Mouse (Mus musculus) hindbrain, embryonic 11.5 days (tissue): Measurements from ENCODE around the gene Grm1. TPM values are rescaled to one million over a fixed set of nuclear protein-coding genes. Genes with fewer than 3 reads are reported as not detected.
A peak's percentile ranks its signal among the peaks of the same experiment; 100 is the strongest.

Experiments
- ATAC-seq: fragments of 200-750 bp; cut with Nextera tagmentation; 2 replicates; pipeline ENCODE4 v1.8.0; 2017; ENCODE audit warnings: mild to moderate bottlenecking, moderate TSS enrichment, moderate library complexity; ENCODE audit not compliant: low FRiP score
- DNase-seq: peaks from one replicate; pipeline ENCODE4 v3.0.0-alpha.2; 2015; ENCODE audit warnings: low spot score
- H3K27ac ChIP-seq: fragments of 300-500 bp; sonication (generic); 2 replicates; pipeline ENCODE4 v1.5.1; 2014; ENCODE audit warnings: mild to moderate bottlenecking, low read depth, low read length
- H3K27me3 ChIP-seq: fragments of 300-500 bp; sonication (generic); 2 replicates; pipeline ENCODE4 v1.6.1; 2014; ENCODE audit warnings: mild to moderate bottlenecking, low read length, moderate library complexity, mixed read lengths; ENCODE audit not compliant: control insufficient read depth, insufficient read depth
- H3K36me3 ChIP-seq: fragments of 300-500 bp; sonication (generic); 2 replicates; pipeline ENCODE4 v1.6.1; 2014; ENCODE audit warnings: mild to moderate bottlenecking, low read length, moderate library complexity, mixed read lengths; ENCODE audit not compliant: control insufficient read depth, insufficient read depth
- H3K4me1 ChIP-seq: fragments of 300-500 bp; sonication (generic); replicated peaks from 2 replicates; pipeline ENCODE4 v1.6.1; 2014; ENCODE audit warnings: low read length, mixed read lengths; ENCODE audit not compliant: control insufficient read depth, insufficient read depth
- H3K4me2 ChIP-seq: fragments of 300-500 bp; sonication (generic); replicated peaks from 2 replicates; pipeline ENCODE4 v1.6.1; 2014; ENCODE audit warnings: mild to moderate bottlenecking, low read depth, low read length
- H3K4me3 ChIP-seq: fragments of 300-500 bp; sonication (generic); 2 replicates; pipeline ENCODE4 v1.5.1; 2014; ENCODE audit warnings: low read depth, low read length
- H3K9ac ChIP-seq: fragments of 300-500 bp; sonication (generic); 2 replicates; pipeline ENCODE4 v1.6.1; 2014; ENCODE audit warnings: low read depth, low read length
- H3K9me3 ChIP-seq: fragments of 300-500 bp; sonication (generic); 2 replicates; pipeline ENCODE4 v1.6.1; 2016; ENCODE audit warnings: low read length; ENCODE audit not compliant: control insufficient read depth
- WGBS: fragments of 180-500 bp; shearing (Covaris S2); extraction: QIAGEN DNeasy Blood & Tissue Kit; methylation state at CpG from one replicate; pipeline ENCODE4 v1.1.7; 2014; 5-methylcytosine and 5-hydroxymethylcytosine counted together
- polyA plus RNA-seq: library from polyadenylated mRNA; unstranded; fragments of >200 nt; fragmentation: Nextera tagmentation; extraction: Ambion mirVana; gene quantifications from 2 replicates; pipeline ENCODE4 v1.2.1, GENCODE M21; 2014

The Grm1 gene
- polyA plus RNA-seq, 1 experiment from 2014 or later, result not detected

GRCm38 (mm10) chr10:10872142-10872541 lies 210.0 kb downstream of the Grm1 start:
- Histone ChIP-seq H3K36me3 (no peaks in the 10 kb centered on the region), H3K9me3 (no peaks in the 10 kb centered on the region), H3K4me3 (no peak overlapping the region), H3K9ac (no peak overlapping the region), H3K27me3 (no peaks in the 10 kb centered on the region), H3K4me2 (no peak overlapping the region), H3K4me1 (no peaks in the 10 kb centered on the region), H3K27ac (no peak overlapping the region)
- DNase-seq (no peak), ATAC-seq (no peak)
- 52% methylated on average over 3 of the region's 3 CpGs for WGBS

- no peaks in the 10 kb centered on the region for H3K36me3 ChIP-seq
- ATAC-seq (no peak), DNase-seq (no peak)
- 85% methylated on average over 2 of the region's 2 CpGs for WGBS
- H3K9me3 ChIP-seq, result no peaks in the 10 kb centered on the region
- no peaks in the 10 kb centered on the region for H3K4me1 ChIP-seq
- H3K27me3 ChIP-seq, result no peaks in the 10 kb centered on the region
- no peak overlapping the region for H3K4me3 ChIP-seq
- H3K4me2 ChIP-seq, result no peak overlapping the region
- H3K27ac ChIP-seq, result no peak overlapping the region
- H3K9ac ChIP-seq, result no peak overlapping the region
These were observed 211.9 kb downstream of the Grm1 start for GRCm38 (mm10) chr10:10870271-10870670.

GRCm38 (mm10) chr10:10866278-10866677 lies 215.9 kb downstream of the Grm1 start:
- Histone ChIP-seq H3K4me3 (no peak overlapping the region), H3K27me3 (no peaks in the 10 kb centered on the region), H3K9me3 (no peaks in the 10 kb centered on the region), H3K4me1 (no peaks in the 10 kb centered on the region), H3K27ac (no peak overlapping the region), H3K4me2 (no peak overlapping the region), H3K9ac (no peak overlapping the region), H3K36me3 (no peaks in the 10 kb centered on the region)
- 86% methylated on average over 2 of the region's 2 CpGs for WGBS
- DNase-seq (no peak), ATAC-seq (no peak)

- H3K27ac ChIP-seq, result no peak overlapping the region
- no peak for DNase-seq
- 79% methylated on average over 5 of the region's 5 CpGs for WGBS
- no peak overlapping the region for H3K9ac ChIP-seq
- no peak for ATAC-seq
- no peaks in the 10 kb centered on the region for H3K27me3 ChIP-seq
- no peaks in the 10 kb centered on the region for H3K9me3 ChIP-seq
- no peak overlapping the region for H3K4me2 ChIP-seq
- H3K4me1 ChIP-seq, result no peaks in the 10 kb centered on the region
- H3K36me3 ChIP-seq, result no peaks in the 10 kb centered on the region
- no peak overlapping the region for H3K4me3 ChIP-seq
These were observed 217.4 kb downstream of the Grm1 start for GRCm38 (mm10) chr10:10864759-10865158.

- Histone ChIP-seq H3K27me3 (no peaks in the 10 kb centered on the region), H3K4me1 (no peaks in the 10 kb centered on the region), H3K27ac (no peak overlapping the region), H3K36me3 (no peaks in the 10 kb centered on the region), H3K4me2 (no peak overlapping the region), H3K9me3 (no peaks in the 10 kb centered on the region), H3K4me3 (no peak overlapping the region), H3K9ac (no peak overlapping the region)
- ATAC-seq, result peak; percentile 66; the same call in 1 of the 2 replicates
- no peak for DNase-seq
- WGBS, result 72% methylated on average over 7 of the region's 7 CpGs
These were observed 234.5 kb downstream of the Grm1 start for GRCm38 (mm10) chr10:10847376-10848286.

GRCm38 (mm10) chr10:10845059-10845685 lies 237.0 kb downstream of the Grm1 start:
- H3K9me3 ChIP-seq, result no peaks in the 10 kb centered on the region
- H3K36me3 ChIP-seq, result no peaks in the 10 kb centered on the region
- H3K4me3 ChIP-seq, result no peak overlapping the region
- DNase-seq (no peak), ATAC-seq (no peak)
- H3K9ac ChIP-seq, result no peak overlapping the region
- no peaks in the 10 kb centered on the region for H3K27me3 ChIP-seq
- H3K4me2 ChIP-seq, result no peak overlapping the region
- WGBS, result 85% methylated on average over 5 of the region's 5 CpGs
- no peaks in the 10 kb centered on the region for H3K4me1 ChIP-seq
- H3K27ac ChIP-seq, result no peak overlapping the region

GRCm38 (mm10) chr10:10835406-10835805 lies 246.8 kb downstream of the Grm1 start:
- DNase-seq (no peak), ATAC-seq (no peak)
- Histone ChIP-seq H3K9me3 (no peaks in the 10 kb centered on the region), H3K4me1 (no peaks in the 10 kb centered on the region), H3K4me3 (no peak overlapping the region), H3K4me2 (no peak overlapping the region), H3K27me3 (no peaks in the 10 kb centered on the region), H3K27ac (no peak overlapping the region), H3K9ac (no peak overlapping the region), H3K36me3 (no peaks in the 10 kb centered on the region)

- H3K9ac ChIP-seq, result no peak overlapping the region
- WGBS, result 84% methylated on average over 3 of the region's 3 CpGs
- H3K9me3 ChIP-seq, result no peaks in the 10 kb centered on the region
- H3K4me3 ChIP-seq, result no peak overlapping the region
- H3K4me2 ChIP-seq, result no peak overlapping the region
- no peaks in the 10 kb centered on the region for H3K36me3 ChIP-seq
- no peaks in the 10 kb centered on the region for H3K27me3 ChIP-seq
- no peak overlapping the region for H3K27ac ChIP-seq
- no peak for ATAC-seq
- DNase-seq, result no peak
- H3K4me1 ChIP-seq, result no peaks in the 10 kb centered on the region
These were observed 247.3 kb downstream of the Grm1 start for GRCm38 (mm10) chr10:10834828-10835227.

- Histone ChIP-seq H3K9ac (no peak overlapping the region), H3K27me3 (no peaks in the 10 kb centered on the region), H3K4me1 (no peaks in the 10 kb centered on the region), H3K27ac (no peak overlapping the region), H3K4me3 (no peak overlapping the region), H3K9me3 (no peaks in the 10 kb centered on the region), H3K36me3 (no peaks in the 10 kb centered on the region), H3K4me2 (no peak overlapping the region)
- ATAC-seq (no peak), DNase-seq (no peak)
- 89% methylated on average over 1 of the region's 1 CpGs for WGBS
These were observed 251.0 kb downstream of the Grm1 start for GRCm38 (mm10) chr10:10831141-10831540.
